Mouse (Mus musculus) hindbrain, embryonic 11.5 days (tissue): ENCODE data around the gene Med27. TPM values are rescaled to one million over a fixed set of nuclear protein-coding genes. Genes with fewer than 3 reads are reported as not detected.

Experiments used
- ATAC-seq: fragments of 200-750 bp; cut with Nextera tagmentation; 2 replicates; pipeline ENCODE4 v1.8.0; 2017; ENCODE audit warnings: mild to moderate bottlenecking, moderate TSS enrichment, moderate library complexity; ENCODE audit not compliant: low FRiP score
- DNase-seq: peaks from one replicate; pipeline ENCODE4 v3.0.0-alpha.2; 2015; ENCODE audit warnings: low spot score
- H3K27ac ChIP-seq: fragments of 300-500 bp; sonication (generic); 2 replicates; pipeline ENCODE4 v1.5.1; 2014; ENCODE audit warnings: mild to moderate bottlenecking, low read depth, low read length
- H3K27me3 ChIP-seq: fragments of 300-500 bp; sonication (generic); 2 replicates; pipeline ENCODE4 v1.6.1; 2014; ENCODE audit warnings: mild to moderate bottlenecking, low read length, moderate library complexity, mixed read lengths; ENCODE audit not compliant: control insufficient read depth, insufficient read depth
- H3K36me3 ChIP-seq: fragments of 300-500 bp; sonication (generic); 2 replicates; pipeline ENCODE4 v1.6.1; 2014; ENCODE audit warnings: mild to moderate bottlenecking, low read length, moderate library complexity, mixed read lengths; ENCODE audit not compliant: control insufficient read depth, insufficient read depth
- H3K4me1 ChIP-seq: fragments of 300-500 bp; sonication (generic); replicated peaks from 2 replicates; pipeline ENCODE4 v1.6.1; 2014; ENCODE audit warnings: low read length, mixed read lengths; ENCODE audit not compliant: control insufficient read depth, insufficient read depth
- H3K4me2 ChIP-seq: fragments of 300-500 bp; sonication (generic); replicated peaks from 2 replicates; pipeline ENCODE4 v1.6.1; 2014; ENCODE audit warnings: mild to moderate bottlenecking, low read depth, low read length
- H3K4me3 ChIP-seq: fragments of 300-500 bp; sonication (generic); 2 replicates; pipeline ENCODE4 v1.5.1; 2014; ENCODE audit warnings: low read depth, low read length
- H3K9ac ChIP-seq: fragments of 300-500 bp; sonication (generic); 2 replicates; pipeline ENCODE4 v1.6.1; 2014; ENCODE audit warnings: low read depth, low read length
- H3K9me3 ChIP-seq: fragments of 300-500 bp; sonication (generic); 2 replicates; pipeline ENCODE4 v1.6.1; 2016; ENCODE audit warnings: low read length; ENCODE audit not compliant: control insufficient read depth
- WGBS: fragments of 180-500 bp; shearing (Covaris S2); extraction: QIAGEN DNeasy Blood & Tissue Kit; methylation state at CpG from one replicate; pipeline ENCODE4 v1.1.7; 2014; 5-methylcytosine and 5-hydroxymethylcytosine counted together
- polyA plus RNA-seq: library from polyadenylated mRNA; unstranded; fragments of >200 nt; fragmentation: Nextera tagmentation; extraction: Ambion mirVana; gene quantifications from 2 replicates; pipeline ENCODE4 v1.2.1, GENCODE M21; 2014

The Med27 gene
- polyA plus RNA-seq, 1 experiment from 2014 or later = 74.6 TPM

DNA sequence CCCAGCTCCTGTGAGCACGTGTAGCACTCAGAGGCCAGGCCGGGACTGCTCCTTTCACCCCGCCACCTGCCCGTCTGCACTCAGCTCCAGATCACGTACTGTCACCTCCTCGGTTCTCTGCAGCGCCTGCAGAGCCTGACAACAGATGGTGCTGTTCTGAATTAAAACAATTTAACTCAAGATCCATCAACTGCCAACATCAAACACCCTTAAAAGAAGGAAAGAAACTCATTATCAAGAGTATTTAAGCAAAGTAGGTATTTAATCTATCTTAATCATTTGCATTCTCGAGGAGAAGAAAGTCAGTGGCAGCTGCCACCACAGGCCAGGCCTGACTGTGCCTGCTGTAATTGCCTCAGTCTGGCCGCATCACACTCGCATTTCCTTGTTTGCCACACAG lies 38.8 kb downstream of the Med27 start:
- Histone ChIP-seq H3K4me3 (no peak overlapping the region), H3K9me3 (no peaks in the 10 kb centered on the region), H3K27me3 (no peaks in the 10 kb centered on the region), H3K27ac (no peak overlapping the region), H3K9ac (no peak overlapping the region), H3K4me2 (no peak overlapping the region), H3K4me1 (no peaks in the 10 kb centered on the region), H3K36me3 (no peaks in the 10 kb centered on the region)
- no peak for ATAC-seq
- DNase-seq = no peak
- WGBS = 55% methylated on average over 10 of the region's 10 CpGs

DNA sequence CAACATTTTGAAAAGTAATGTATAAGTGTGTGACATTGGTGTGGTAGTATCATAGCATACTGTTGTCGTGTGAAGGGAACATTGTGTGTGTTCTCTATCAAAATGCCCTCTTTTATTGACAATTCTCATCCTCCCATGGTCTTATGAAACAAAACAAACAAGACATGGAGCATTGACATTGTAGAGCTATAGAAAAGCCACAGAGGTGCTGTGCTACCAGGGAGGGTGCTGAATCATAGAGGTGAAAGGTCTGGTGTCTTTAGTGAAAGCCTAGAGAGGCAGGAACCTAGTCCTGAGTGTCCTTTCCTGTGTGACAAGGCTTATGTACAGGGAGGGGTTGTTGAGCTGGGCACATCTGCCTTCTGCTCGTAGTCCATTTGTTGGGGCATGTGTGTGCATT lies 40.6 kb downstream of the Med27 start:
- H3K4me3 ChIP-seq = no peak overlapping the region
- no peaks in the 10 kb centered on the region for H3K36me3 ChIP-seq
- H3K9ac ChIP-seq = no peak overlapping the region
- H3K9me3 ChIP-seq = no peaks in the 10 kb centered on the region
- ATAC-seq (no peak), DNase-seq (no peak)
- no peaks in the 10 kb centered on the region for H3K4me1 ChIP-seq
- WGBS = 90% methylated on average over 2 of the region's 2 CpGs
- no peak overlapping the region for H3K27ac ChIP-seq
- H3K27me3 ChIP-seq = no peaks in the 10 kb centered on the region
- no peak overlapping the region for H3K4me2 ChIP-seq

GRCm38 (mm10) chr2:29388937-29389336 lies 42.3 kb downstream of the Med27 start:
- no peaks in the 10 kb centered on the region; the same call in 1 of the 2 replicates for H3K4me1 ChIP-seq
- H3K9me3 ChIP-seq = no peaks in the 10 kb centered on the region
- no peak for ATAC-seq
- H3K27me3 ChIP-seq = no peaks in the 10 kb centered on the region
- no peak overlapping the region for H3K27ac ChIP-seq
- no peak overlapping the region for H3K4me3 ChIP-seq
- no peaks in the 10 kb centered on the region for H3K36me3 ChIP-seq
- WGBS = 88% methylated on average over 7 of the region's 7 CpGs
- no peak overlapping the region for H3K4me2 ChIP-seq
- H3K9ac ChIP-seq = no peak overlapping the region
- no peak for DNase-seq

DNA sequence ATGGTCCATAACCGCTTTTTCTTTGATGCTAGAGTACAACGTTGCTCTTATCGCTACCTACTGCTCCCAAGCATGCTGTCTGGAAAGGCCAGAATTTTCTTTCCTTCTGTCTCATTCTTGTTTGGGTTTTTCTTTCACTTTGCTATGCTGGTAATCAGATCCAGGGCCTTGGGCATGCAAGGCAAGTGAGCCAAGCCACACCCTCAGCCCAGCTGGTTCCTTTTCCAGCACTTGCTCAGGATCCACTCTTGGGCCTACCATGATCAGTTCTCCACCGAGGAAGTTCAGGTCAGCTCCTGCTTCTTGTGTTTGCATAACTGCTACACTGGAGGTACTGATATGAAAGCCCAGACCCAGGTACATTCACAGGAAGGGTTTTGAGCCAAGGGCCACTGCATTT lies 44.5 kb downstream of the Med27 start:
- ATAC-seq = no peak
- no peaks in the 10 kb centered on the region for H3K36me3 ChIP-seq
- 96% methylated on average over 4 of the region's 4 CpGs for WGBS
- no peak for DNase-seq
- H3K4me1 ChIP-seq = no peaks in the 10 kb centered on the region; the same call in 1 of the 2 replicates
- H3K27ac ChIP-seq = no peak overlapping the region
- H3K27me3 ChIP-seq = no peaks in the 10 kb centered on the region
- H3K4me2 ChIP-seq = no peak overlapping the region
- no peak overlapping the region for H3K9ac ChIP-seq
- no peaks in the 10 kb centered on the region for H3K9me3 ChIP-seq
- no peak overlapping the region for H3K4me3 ChIP-seq

DNA sequence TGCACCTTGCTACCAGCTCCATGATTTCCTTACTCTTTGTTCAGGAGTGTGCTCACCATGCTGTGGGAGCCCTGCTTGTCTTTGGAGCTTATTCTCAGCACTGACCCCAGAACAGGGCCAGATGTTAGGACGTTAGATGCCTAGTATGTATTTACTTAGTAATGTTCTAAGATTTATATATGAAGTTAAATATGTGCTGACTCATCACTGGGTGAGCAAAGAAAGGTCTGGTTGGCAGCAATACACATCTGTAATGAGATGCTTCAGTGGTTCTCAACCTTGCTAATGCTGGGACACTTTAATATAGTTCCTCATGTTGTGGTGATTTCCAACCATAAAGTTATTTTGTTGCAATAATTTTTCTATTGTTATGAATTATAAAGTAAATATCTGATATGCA lies 45.4 kb downstream of the Med27 start:
- 83% methylated on average over 1 of the region's 1 CpGs for WGBS

DNA sequence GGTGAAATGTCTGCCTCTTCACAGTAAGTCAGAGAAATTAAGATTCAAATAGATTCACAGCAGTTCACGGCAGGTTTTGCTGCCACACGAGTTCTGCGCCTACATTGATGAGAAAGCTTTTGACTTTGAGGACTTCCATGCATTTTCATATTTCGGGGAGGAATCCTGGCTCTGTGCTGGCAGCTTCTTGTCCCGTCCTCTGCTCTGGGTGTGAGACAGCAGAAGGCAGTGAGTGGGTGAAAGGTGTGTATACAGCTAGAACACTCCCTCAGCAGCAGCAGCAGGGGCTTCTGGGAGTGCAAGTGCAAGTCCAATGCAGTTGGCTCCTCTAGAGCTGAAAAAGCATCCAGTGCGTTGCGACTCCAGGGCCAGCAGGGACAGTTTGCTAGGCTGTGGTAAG lies 53.6 kb downstream of the Med27 start:
- no peak for ATAC-seq
- no peak for DNase-seq
- Histone ChIP-seq H3K4me1 (no peaks in the 10 kb centered on the region), H3K4me2 (no peak overlapping the region), H3K27ac (no peak overlapping the region), H3K9me3 (no peaks in the 10 kb centered on the region), H3K36me3 (no peaks in the 10 kb centered on the region), H3K9ac (no peak overlapping the region), H3K4me3 (no peak overlapping the region), H3K27me3 (no peaks in the 10 kb centered on the region)
- 91% methylated on average over 7 of the region's 7 CpGs for WGBS

More for the DNA sequence above, 45.4 kb downstream of the Med27 start:
- Histone ChIP-seq H3K27me3 (no peaks in the 10 kb centered on the region), H3K9me3 (no peaks in the 10 kb centered on the region), H3K4me1 (no peaks in the 10 kb centered on the region; the same call in 1 of the 2 replicates), H3K4me3 (no peak overlapping the region), H3K4me2 (no peak overlapping the region), H3K9ac (no peak overlapping the region), H3K36me3 (no peaks in the 10 kb centered on the region), H3K27ac (no peak overlapping the region)
- no peak for DNase-seq
- ATAC-seq = no peak

GRCm38 (mm10) chr2:29400812-29401211 lies 54.2 kb downstream of the Med27 start:
- no peak for DNase-seq
- H3K4me3 ChIP-seq = no peak overlapping the region
- WGBS = 95% methylated on average over 3 of the region's 3 CpGs

DNA sequence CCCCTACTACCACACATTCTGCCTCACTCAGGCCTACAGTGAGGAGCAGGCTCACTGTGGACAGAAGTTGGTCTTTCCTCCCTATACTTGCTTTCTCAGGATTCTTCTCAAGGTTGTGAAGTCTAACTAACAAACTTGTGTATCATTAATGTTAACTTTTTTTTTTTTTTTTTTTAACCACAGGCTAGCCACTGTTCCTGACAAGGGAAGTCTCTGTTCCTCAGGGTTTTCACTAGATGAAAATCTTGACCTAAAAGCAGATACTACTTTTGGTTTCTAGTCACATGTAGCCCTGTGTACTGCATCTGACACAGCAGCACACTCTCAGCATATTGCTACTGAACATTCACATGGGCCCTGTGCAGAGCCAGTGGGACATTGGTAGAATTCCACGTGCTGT lies 55.2 kb downstream of the Med27 start:
- Histone ChIP-seq H3K36me3 (no peaks in the 10 kb centered on the region), H3K27me3 (no peaks in the 10 kb centered on the region), H3K9ac (no peak overlapping the region), H3K9me3 (no peaks in the 10 kb centered on the region), H3K27ac (no peak overlapping the region), H3K4me2 (no peak overlapping the region), H3K4me3 (no peak overlapping the region), H3K4me1 (no peaks in the 10 kb centered on the region)
- DNase-seq (no peak), ATAC-seq (no peak)
- 88% methylated on average over 1 of the region's 1 CpGs for WGBS

More at GRCm38 (mm10) chr2:29400812-29401211, 54.2 kb downstream of the Med27 start:
- no peak overlapping the region for H3K4me2 ChIP-seq
- no peak overlapping the region for H3K9ac ChIP-seq
- no peaks in the 10 kb centered on the region for H3K27me3 ChIP-seq
- no peak overlapping the region for H3K27ac ChIP-seq
- H3K4me1 ChIP-seq = no peaks in the 10 kb centered on the region
- no peaks in the 10 kb centered on the region for H3K36me3 ChIP-seq
- no peak for ATAC-seq
- no peaks in the 10 kb centered on the region for H3K9me3 ChIP-seq

- no peak for DNase-seq
- Histone ChIP-seq H3K36me3 (no peaks in the 10 kb centered on the region), H3K27me3 (no peaks in the 10 kb centered on the region), H3K4me3 (no peak overlapping the region), H3K9ac (no peak overlapping the region), H3K27ac (no peak overlapping the region), H3K4me1 (no peaks in the 10 kb centered on the region), H3K9me3 (no peaks in the 10 kb centered on the region), H3K4me2 (no peak overlapping the region)
- ATAC-seq = no peak
- WGBS = 90% methylated on average over 3 of the region's 3 CpGs
Measured at GRCm38 (mm10) chr2:29402550-29403076, 56.0 kb downstream of the Med27 start.
